Mouse (Mus musculus) testis, adult 2 months (tissue): ENCODE data around the gene Pbx2. TPM values are rescaled to one million over a fixed set of nuclear protein-coding genes. Genes with fewer than 3 reads are reported as not detected.

ENCODE experiments used
- H3K27ac ChIP-seq: fragments of 200-500 bp; 2 replicates; pipeline ENCODE4 v1.5.1; 2012; ENCODE audit warnings: low read depth, low read length; ENCODE audit not compliant: control insufficient read depth, insufficient read depth
- H3K27me3 ChIP-seq: fragments of 200-500 bp; 2 replicates; pipeline ENCODE4 v1.6.1; 2012; ENCODE audit warnings: mild to moderate bottlenecking, low read length, moderate library complexity; ENCODE audit not compliant: control insufficient read depth, insufficient read depth
- H3K36me3 ChIP-seq: fragments of 200-500 bp; 2 replicates; pipeline ENCODE4 v1.6.1; 2012; ENCODE audit warnings: mild to moderate bottlenecking, low read length; ENCODE audit not compliant: control insufficient read depth, insufficient read depth
- H3K4me1 ChIP-seq: fragments of 200-500 bp; 2 replicates; pipeline ENCODE4 v1.6.1; 2012; ENCODE audit warnings: low read length; ENCODE audit not compliant: control insufficient read depth, insufficient read depth
- H3K4me3 ChIP-seq: fragments of 200-500 bp; 2 replicates; pipeline ENCODE4 v1.5.1; 2012; ENCODE audit warnings: low read depth, mild to moderate bottlenecking, low read length, moderate library complexity, mixed read lengths; ENCODE audit not compliant: control insufficient read depth
- CTCF ChIP-seq: fragments of 200-500 bp; IDR thresholded peaks from 2 replicates; pipeline ENCODE4 v1.5.1; 2012; ENCODE audit warnings: low read depth, mild to moderate bottlenecking, inconsistent platforms, low read length, moderate library complexity; ENCODE audit not compliant: control insufficient read depth, insufficient read depth, insufficient replicate concordance
- POLR2A ChIP-seq: fragments of 200-500 bp; IDR thresholded peaks from 2 replicates; pipeline ENCODE4 v1.6.1; 2012; ENCODE audit warnings: low read depth, mild to moderate bottlenecking, inconsistent platforms, low read length, moderate library complexity; ENCODE audit not compliant: control insufficient read depth
- polyA plus RNA-seq: library from polyadenylated mRNA; depleted of rRNA; stranded (reverse); fragments of >200 nt; gene quantifications from 2 replicates; pipeline ENCODE4 v1.2.3, GENCODE M21; 2012

Gene Pbx2
- polyA plus RNA-seq, 1 experiment = 9.6 TPM

DNA sequence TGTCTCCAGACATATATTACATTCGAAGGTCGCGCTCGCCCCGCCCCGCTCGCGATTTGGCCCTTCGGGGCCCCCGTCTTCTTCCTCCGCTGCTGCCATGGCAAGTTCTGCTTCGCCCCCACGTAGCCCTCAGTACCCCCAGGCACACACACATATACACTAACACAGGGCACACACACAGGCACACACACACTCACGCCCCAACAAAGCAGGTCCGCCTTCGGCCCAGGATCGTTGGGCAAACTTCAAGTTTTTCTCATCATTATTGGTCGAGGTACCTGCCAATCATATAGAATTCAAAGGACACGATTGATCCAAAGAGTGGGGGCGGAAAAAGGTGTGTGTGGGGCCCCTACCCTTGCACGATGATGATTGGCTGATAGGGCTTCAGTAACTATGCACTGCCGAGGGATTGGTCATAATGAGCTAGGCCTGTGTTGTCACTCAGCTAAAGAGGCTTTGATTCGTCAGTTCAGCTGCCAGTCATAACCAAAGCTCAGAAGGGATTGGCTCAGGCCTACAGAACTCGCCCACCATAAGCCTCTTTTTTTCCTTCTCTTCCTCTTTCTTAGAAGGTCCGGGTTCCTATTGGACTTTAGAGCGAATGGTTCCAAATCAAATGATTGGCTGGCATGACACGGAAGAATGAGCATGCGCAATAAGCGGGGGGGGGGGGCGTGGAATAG lies 12.5 kb downstream of the Pbx2 start, which contains the start of gene Rnf5:
Rnf5 (minus strand) TSS at position 316 of the 686 bp plus-strand sequence.
- peak within 1 kb of the TSS; percentile 97 for H3K27ac ChIP-seq
- peak within 1 kb of the TSS; percentile 90 for H3K4me3 ChIP-seq
- TF ChIP-seq CTCF = no peak
- TF ChIP-seq POLR2A = peak; percentile 29; the same call in 1 of the 2 replicates
- peaks cover 10% of the 10 kb centered on the region for H3K4me1 ChIP-seq
- no peaks in the 10 kb centered on the region for H3K27me3 ChIP-seq
- no peaks in the 10 kb centered on the region for H3K36me3 ChIP-seq

DNA sequence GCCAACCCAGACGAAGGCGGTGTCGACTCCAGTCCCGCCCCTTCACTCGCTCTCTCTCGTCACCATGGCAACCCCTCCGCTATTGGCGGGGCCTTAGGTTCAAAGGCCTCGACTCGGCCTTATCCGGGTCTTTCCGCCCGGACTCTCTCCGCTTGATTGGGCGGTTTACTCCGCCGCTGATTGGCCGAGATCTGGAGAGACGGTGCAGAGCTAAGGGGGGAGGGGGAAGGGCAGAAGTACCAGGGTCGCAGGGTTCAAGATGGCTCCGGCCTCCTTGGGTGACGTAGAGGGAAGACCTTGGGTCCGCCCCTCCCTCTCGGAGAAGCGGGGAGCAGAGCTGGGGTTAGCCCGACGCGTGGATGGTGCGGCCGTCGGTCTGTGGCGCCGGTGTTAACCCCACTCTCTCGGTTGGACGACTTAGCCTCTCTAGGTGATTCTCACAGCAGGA lies 13.0 kb downstream of the Pbx2 start, which contains the start of gene Agpat1:
Agpat1 (plus strand) TSS at position 202 of the 448 bp plus-strand sequence.
- Histone ChIP-seq H3K4me1 (peaks cover 10% of the 10 kb centered on the region), H3K36me3 (no peaks in the 10 kb centered on the region), H3K27me3 (no peaks in the 10 kb centered on the region), H3K27ac (peak within 1 kb of the TSS; percentile 97), H3K4me3 (peak within 1 kb of the TSS; percentile 90)
- TF ChIP-seq POLR2A (peak; percentile 98), CTCF (no peak)

DNA sequence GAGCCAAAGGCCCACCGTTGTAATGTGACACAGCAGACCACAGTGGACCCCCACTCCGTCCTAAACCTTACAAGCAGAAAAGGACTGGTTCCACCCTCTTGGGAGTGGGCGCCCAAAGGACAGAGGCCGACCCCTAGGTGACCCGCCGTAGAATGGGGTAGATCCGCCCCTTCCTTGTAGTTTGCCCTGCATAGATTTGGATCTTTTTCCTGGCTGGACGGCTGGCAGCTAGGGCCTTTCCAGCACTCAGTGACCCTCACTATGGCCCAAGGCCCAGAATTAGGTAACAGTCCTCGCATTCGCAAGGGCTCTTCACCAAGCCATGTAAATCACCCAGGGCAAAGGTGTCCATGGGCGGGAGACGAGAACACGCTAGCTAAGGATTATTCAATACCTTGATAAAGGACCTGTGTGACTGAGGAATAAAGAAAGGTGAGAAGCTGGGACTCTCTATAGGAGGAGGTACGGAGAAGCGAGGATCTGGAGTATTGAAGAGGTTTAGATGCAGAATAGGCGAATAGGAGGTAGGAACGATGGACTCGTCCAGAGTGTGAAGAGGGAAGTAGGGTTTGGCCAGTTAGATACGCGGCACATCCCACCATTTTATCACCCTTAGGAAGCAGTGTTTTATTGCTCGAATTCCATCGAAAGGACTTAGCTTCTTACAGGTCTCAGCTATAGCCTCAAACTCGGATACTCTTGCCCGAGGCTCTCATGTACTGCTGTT lies 13.6 kb downstream of the Pbx2 start:
- H3K27me3 ChIP-seq = no peaks in the 10 kb centered on the region
- peak overlapping the region; percentile 90 for H3K4me3 ChIP-seq
- peak overlapping the region; percentile 97 for H3K27ac ChIP-seq
- H3K36me3 ChIP-seq = no peaks in the 10 kb centered on the region
- peaks cover 10% of the 10 kb centered on the region for H3K4me1 ChIP-seq
- TF ChIP-seq CTCF (no peak), POLR2A (no peak)

DNA sequence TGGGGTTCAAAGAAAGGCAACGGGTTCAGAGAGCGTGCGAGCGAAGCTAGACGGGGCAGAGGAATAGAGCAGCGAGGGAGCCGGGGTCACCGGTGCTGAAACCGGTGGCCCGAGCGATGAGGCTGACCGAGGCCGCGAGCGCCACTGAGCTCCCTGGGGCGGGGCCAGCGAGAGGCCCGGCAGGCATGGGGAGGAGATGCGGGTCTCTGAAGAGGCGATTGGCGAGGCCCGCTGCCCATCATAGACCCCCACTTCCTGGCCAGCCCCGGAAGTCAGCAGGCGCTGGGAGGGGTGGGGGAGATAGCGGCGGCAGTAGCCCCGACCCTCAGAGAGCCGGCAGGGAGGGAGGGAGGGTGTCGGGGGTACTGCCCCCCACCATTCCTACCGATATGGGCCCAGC lies 14.5 kb downstream of the Pbx2 start:
- H3K27me3 ChIP-seq = no peaks in the 10 kb centered on the region
- TF ChIP-seq POLR2A (peak; percentile 90), CTCF (no peak)
- no peaks in the 10 kb centered on the region; the same call in 1 of the 2 replicates for H3K36me3 ChIP-seq
- H3K4me3 ChIP-seq = peak overlapping the region; percentile 90
- peak overlapping the region; percentile 97 for H3K27ac ChIP-seq
- peaks cover 10% of the 10 kb centered on the region for H3K4me1 ChIP-seq

DNA sequence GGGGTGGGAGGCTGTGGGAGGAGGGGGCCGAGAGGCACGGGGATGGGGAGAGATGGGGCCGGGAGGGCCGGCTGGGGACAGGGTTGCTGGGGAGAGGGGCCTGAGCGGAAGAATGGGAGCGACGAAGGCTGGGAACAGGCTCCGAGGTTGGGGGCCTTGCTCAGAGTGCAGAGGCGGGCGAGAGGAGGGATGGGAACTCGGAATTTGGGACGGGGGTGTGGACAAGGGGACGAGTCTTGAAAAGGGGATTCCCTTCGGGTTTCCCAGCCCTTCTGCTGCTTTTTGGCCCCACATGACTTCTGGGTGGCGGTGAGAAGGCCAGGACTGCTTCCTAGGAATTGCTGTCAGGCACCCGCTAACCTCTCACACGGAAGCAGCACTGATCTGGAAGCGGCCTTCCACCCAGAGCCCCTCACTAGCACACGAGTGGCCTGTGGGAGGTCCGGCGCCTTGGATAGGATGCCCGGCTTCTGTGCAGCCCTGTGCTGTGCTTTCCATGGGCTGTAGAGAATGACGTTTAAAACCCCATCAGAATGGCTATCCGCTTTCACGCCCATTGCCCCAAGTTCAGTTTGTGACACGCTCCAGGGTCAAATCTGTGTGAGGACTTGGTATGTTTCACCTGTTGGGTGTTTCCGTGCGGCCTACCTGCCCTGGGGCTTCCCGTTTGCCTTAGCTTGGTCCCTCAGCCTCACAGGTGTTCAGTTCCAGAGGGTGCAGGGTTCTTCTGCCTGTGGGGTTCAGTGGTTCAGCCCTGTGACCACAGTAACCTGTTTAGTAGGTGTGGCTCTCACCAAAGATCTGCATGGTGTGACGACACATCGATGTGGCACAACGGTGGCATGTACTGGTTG lies 15.3 kb downstream of the Pbx2 start:
- peak overlapping the region; percentile 45 for H3K27ac ChIP-seq
- no peaks in the 10 kb centered on the region; the same call in 1 of the 2 replicates for H3K36me3 ChIP-seq
- no peaks in the 10 kb centered on the region for H3K27me3 ChIP-seq
- peaks cover 10% of the 10 kb centered on the region for H3K4me1 ChIP-seq
- no peak for TF ChIP-seq CTCF
- no peak for TF ChIP-seq POLR2A
- H3K4me3 ChIP-seq = peak overlapping the region; percentile 90

DNA sequence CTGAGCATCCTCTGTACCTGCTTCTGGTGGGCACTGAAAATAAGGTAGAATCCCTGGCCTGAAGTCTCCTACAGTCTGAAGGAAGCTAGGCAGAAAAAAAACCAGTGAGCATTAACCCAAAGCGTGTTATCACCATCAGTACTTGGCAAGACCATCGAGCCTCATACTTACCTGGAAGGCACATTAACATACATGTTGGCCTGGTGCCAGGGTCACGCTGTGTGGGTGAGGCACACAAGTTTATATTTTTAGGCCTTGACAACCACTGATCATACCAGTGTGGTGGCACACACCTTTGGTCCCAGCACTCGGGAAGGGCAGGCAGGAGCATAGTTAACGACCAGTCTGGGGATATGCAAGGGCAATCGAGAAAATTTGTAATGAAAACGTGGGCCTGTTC lies 16.9 kb downstream of the Pbx2 start:
- Histone ChIP-seq H3K27ac (no peak overlapping the region), H3K36me3 (no peaks in the 10 kb centered on the region; the same call in 1 of the 2 replicates), H3K4me1 (peaks cover 10% of the 10 kb centered on the region), H3K27me3 (no peaks in the 10 kb centered on the region), H3K4me3 (no peak overlapping the region; the same call in 1 of the 2 replicates)
- no peak for TF ChIP-seq POLR2A
- TF ChIP-seq CTCF = no peak

DNA sequence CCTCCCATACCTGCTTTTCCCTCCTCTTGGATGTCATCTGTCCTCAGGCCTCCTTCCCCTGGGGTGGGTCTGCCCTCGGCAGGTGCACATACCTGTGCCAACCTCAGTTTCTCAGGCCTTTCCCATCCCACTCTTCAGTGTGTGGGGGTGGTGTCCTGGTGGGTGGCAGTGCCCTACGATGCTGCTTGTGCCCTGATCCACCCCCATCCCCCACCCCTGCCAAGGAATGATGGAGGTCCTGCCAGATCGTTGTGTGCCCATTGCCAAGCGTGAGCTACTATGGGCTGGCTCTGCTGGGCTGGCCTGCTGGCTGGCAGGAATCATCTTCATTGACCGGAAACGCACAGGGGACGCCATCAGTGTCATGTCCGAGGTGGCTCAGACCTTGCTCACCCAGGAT lies 20.0 kb downstream of the Pbx2 start:
- no peak overlapping the region for H3K27ac ChIP-seq
- H3K36me3 ChIP-seq = no peaks in the 10 kb centered on the region; the same call in 1 of the 2 replicates
- no peaks in the 10 kb centered on the region for H3K27me3 ChIP-seq
- peaks cover 6% of the 10 kb centered on the region for H3K4me1 ChIP-seq
- no peak for TF ChIP-seq POLR2A
- TF ChIP-seq CTCF = no peak
- no peak overlapping the region for H3K4me3 ChIP-seq
